Mouse (Mus musculus) cerebellum, adult 2 months (tissue): Measurements from ENCODE around the gene Aamp. TPM values are rescaled to one million over a fixed set of nuclear protein-coding genes. Genes with fewer than 3 reads are reported as not detected.
A peak's percentile ranks its signal among the peaks of the same experiment; 100 is the strongest.

Source experiments
- DNase-seq, 2 experiments: peaks; one replicate each; pipeline ENCODE4 v3.0.0; 2021
- H3K27ac ChIP-seq: fragments of 200-500 bp; 2 replicates; pipeline ENCODE4 v1.5.1; 2012; ENCODE audit warnings: low read length, control low read depth, inconsistent platforms; ENCODE audit not compliant: insufficient read depth
- H3K27me3 ChIP-seq: fragments of 200-500 bp; 2 replicates; pipeline ENCODE4 v1.6.1; 2012; ENCODE audit warnings: inconsistent platforms, mild to moderate bottlenecking, low read length, moderate library complexity; ENCODE audit not compliant: control insufficient read depth, insufficient read depth
- H3K4me1 ChIP-seq: fragments of 200-500 bp; 2 replicates; pipeline ENCODE4 v1.6.1; 2011; ENCODE audit warnings: low read length; ENCODE audit not compliant: control insufficient read depth, insufficient read depth
- H3K4me3 ChIP-seq: fragments of 200-500 bp; replicated peaks from 2 replicates; pipeline ENCODE3; 2011; ENCODE audit warnings: mild to moderate bottlenecking, low read depth, low read length, control low read depth; ENCODE audit not compliant: insufficient read depth
- CTCF ChIP-seq: fragments of 200-500 bp; IDR thresholded peaks from 2 replicates; pipeline ENCODE4 v1.5.1; 2011; ENCODE audit warnings: low read depth, mild to moderate bottlenecking, control low read depth, low read length, moderate library complexity, borderline replicate concordance; ENCODE audit not compliant: insufficient read depth
- POLR2A ChIP-seq: fragments of 200-500 bp; IDR thresholded peaks from 2 replicates; pipeline ENCODE4 v1.6.1; 2011; ENCODE audit warnings: low read length, control low read depth, borderline replicate concordance; ENCODE audit not compliant: insufficient read depth
- WGBS: fragments of 180-500 bp; shearing (Covaris S2); methylation state at CpG from one replicate; pipeline ENCODE4 v1.1.7; 2018; 5-methylcytosine and 5-hydroxymethylcytosine counted together
- polyA plus RNA-seq: library from polyadenylated mRNA; depleted of rRNA; stranded (reverse); fragments of >200 nt; gene quantifications from 2 replicates; pipeline ENCODE4 v1.2.3, GENCODE M21; 2012; rRNA removed

Gene Aamp
- polyA plus RNA-seq, 1 experiment, result 198 TPM

DNA sequence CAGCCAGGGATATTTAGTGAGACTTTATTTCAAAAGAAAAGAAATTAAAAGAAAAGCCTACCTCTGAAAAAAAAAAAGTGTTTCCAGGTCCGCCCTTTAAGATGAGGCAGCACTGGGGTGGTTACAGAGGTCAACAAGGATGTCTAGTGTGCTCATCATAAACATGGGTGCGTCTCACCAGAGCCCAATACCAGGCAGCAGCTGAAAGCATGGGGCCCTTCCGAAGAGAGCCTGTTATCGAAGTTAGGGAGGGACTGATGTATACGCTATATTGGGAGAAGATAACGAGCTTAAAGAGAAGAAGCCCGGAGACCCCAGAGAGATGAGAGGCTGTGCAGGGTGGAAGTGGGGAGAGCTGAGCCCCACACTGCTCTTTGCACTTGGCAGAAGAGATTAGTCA is 45.4 kb downstream of the Aamp start:
- no peak overlapping the region for H3K4me3 ChIP-seq
- 74% methylated on average over 7 of the region's 7 CpGs for WGBS
- no peak overlapping the region for H3K27ac ChIP-seq
- no peak for DNase-seq
- H3K27me3 ChIP-seq, result no peaks in the 10 kb centered on the region
- TF ChIP-seq CTCF (no peak), POLR2A (no peak)
- H3K4me1 ChIP-seq, result peaks cover 5% of the 10 kb centered on the region

DNA sequence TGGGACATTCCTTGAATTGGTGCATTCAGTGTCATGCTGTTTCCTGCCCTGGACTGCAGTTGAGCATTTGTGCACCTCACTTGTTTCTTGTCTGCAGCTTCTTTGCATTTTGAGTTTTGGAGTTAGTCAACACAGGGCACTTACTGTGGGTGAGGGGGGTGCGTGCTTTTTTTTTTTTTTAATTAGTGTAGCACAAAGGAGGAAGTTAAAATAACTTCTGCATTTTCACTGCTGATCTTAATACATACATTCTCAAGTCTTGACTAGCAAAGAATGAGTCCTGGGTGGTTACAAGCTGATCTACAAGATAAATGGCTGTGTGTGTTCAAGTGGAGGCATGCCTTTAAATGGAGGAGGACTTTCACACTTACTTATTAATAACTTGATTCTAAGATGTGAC is 46.4 kb downstream of the Aamp start:
- H3K4me3 ChIP-seq, result peak overlapping the region; percentile 1
- no peak for TF ChIP-seq CTCF
- peaks cover 5% of the 10 kb centered on the region for H3K4me1 ChIP-seq
- no peaks in the 10 kb centered on the region for H3K27me3 ChIP-seq
- no peak overlapping the region for H3K27ac ChIP-seq
- WGBS, result 64% methylated on average over 1 of the region's 1 CpGs
- no peak for DNase-seq

DNA sequence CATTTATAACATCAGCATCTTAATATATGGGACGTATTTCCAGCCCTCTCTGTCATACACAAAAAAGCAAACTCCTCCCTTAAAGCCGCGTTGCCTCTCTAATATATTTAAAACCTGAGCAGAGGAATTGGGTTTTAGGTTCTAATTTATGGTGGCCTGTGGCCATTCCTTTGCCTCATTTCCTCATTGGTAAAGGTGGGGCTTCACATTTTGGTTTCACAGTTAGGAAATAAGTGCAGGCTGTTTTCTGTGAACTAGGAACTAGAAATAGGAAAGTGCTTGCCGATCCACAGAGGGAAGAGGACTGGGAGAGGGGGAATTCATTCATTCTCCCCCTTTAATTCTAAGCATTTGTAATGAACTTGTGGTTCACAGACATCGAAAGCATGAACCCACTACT is 46.9 kb downstream of the Aamp start:
- 33% methylated on average over 5 of the region's 5 CpGs for WGBS
- DNase-seq, result no peak
- no peak overlapping the region for H3K27ac ChIP-seq
- no peak overlapping the region for H3K4me3 ChIP-seq
- TF ChIP-seq CTCF (no peak), POLR2A (no peak)
- H3K27me3 ChIP-seq, result no peaks in the 10 kb centered on the region
- peaks cover 5% of the 10 kb centered on the region for H3K4me1 ChIP-seq

DNA sequence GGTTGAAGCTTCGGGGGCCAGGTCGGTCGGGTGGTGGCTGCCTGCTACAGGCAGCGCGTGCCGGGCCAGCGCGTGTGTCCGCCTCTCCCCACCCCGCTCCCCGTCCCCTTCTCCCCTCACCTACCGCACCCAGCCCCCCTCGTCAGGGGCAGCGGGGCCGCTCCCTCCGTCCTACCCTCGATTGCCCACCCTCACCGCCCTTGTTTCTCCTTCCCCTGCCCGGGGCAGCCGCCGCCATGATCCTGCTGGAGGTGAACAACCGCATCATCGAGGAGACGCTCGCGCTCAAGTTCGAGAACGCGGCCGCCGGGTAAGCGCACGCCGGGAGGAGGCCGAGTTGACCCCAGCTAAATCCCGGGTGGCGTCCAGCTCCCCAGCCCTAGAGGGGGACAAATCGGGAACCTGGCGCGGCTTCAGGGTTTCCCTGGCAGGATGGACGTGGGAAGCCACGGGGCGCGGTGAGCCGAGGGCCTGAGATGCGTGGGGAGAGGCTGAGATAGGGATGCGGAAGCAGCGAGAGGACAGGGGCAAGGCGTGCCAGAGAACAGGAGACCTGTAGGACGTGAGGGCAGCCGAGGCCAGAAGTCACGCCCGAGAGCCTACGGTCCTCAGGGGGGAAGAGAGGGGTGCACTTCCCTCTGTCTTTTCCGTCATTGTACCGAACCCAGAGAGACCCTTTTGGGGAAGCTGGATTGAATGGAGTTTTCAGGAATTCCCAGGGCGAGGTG is 47.8 kb downstream of the Aamp start:
- no peak for TF ChIP-seq POLR2A
- no peak for TF ChIP-seq CTCF
- Histone ChIP-seq H3K4me3 (peak overlapping the region; percentile 72), H3K27me3 (no peaks in the 10 kb centered on the region), H3K27ac (peak overlapping the region; percentile 8; the same call in 1 of the 2 replicates), H3K4me1 (peaks cover 5% of the 10 kb centered on the region)
- under 1% methylated on average over 54 of the region's 57 CpGs for WGBS
- DNase-seq, result no peak

DNA sequence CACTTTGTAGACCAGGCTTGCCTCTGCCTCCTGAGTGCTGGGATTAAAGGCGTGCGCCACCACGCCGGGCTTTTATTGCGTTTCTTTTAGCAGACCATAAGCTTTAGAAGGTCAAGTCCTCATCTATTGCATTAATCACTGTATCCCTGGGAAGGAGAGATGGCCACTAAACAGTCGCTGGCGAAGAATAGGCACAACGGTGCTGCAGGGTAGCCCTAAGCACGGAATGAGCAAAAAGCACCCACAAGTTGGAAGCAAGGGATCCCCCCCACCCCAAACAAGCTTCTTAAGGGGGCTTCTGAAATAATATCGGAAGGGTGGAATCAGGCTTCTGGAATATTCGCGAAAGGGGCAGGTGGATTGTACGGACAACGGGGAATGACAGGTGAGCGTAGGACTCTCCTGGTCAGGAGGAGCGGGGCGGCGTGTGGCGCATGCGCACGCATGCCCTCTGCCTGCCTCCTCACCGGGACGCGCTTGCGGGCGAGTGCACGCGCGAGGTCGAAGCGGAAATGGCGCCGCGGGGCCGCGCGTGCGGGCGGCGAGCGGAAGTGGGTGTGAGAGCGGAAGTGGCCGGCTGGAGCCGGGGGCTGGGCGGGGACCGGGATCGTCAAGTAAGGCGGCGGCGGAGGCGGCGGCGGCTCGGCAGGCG is 48.5 kb downstream of the Aamp start, which contains the start of gene Arpc2:
Gene Arpc2 (plus strand): TSS at position 147 of the 652 bp plus-strand sequence.
- Histone ChIP-seq H3K27me3 (no peaks in the 10 kb centered on the region), H3K27ac (peak within 1 kb of the TSS; percentile 82), H3K4me3 (peak within 1 kb of the TSS; percentile 72), H3K4me1 (peaks cover 5% of the 10 kb centered on the region)
- DNase-seq, result peak; percentile 96 to 97
- WGBS, result 2% methylated on average over 55 of the region's 55 CpGs
- TF ChIP-seq POLR2A (peak; percentile 100), CTCF (no peak)

DNA sequence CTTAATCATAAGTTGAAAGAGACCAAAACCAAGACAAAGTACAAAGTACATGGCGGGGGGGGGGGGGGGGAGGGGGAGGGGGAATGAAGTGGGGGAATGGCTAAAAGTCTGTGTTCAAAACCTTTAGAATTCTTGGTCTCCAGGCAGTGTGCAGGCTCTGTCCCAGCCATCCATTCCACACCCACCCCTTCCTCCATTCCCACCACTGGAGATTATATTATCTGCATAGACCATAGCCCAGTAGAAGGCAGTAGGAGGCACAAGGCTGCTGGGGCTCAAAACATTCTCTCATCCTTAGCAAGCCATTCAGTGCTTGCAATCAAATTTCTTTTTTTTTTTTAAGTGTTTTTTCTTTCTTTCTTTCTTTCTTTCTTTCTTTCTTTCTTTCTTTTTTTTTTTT is 53.5 kb downstream of the Aamp start:
- Histone ChIP-seq H3K4me1 (no peaks in the 10 kb centered on the region), H3K4me3 (no peak overlapping the region), H3K27ac (no peak overlapping the region), H3K27me3 (no peaks in the 10 kb centered on the region)
- DNase-seq, result no peak
- 67% methylated on average over 1 of the region's 1 CpGs for WGBS
- TF ChIP-seq POLR2A (no peak), CTCF (no peak)

DNA sequence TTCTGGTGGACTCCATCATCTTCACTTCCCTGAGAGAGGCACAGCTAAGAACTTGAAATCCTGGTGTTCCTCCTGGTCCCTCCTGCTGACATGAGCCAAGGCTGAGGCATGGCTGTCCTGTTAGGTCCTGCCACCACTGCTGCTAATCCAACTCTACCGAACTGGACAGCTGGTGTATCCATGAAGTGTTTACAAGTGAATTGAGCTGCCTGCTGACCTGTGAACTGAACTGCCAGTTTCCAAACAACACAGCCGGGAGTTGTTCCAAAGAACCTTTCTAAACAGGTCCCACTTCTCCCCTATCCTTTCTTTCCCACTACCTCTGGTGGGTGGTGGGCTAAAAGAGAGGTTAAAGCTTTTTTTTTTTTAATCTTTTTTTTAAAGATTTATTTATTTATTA is 54.6 kb downstream of the Aamp start:
- TF ChIP-seq CTCF, result no peak
- no peak for TF ChIP-seq POLR2A
- Histone ChIP-seq H3K4me1 (no peaks in the 10 kb centered on the region), H3K4me3 (no peak overlapping the region), H3K27me3 (no peaks in the 10 kb centered on the region), H3K27ac (no peak overlapping the region)
- WGBS, result 43% methylated on average over 2 of the region's 2 CpGs
- DNase-seq, result no peak

Other genes with a start within 250 kb of the Aamp start
- 23.4 and 25.1 TPM in 2 replicates for gene Tns1, start 160.3 kb downstream of the Aamp start, polyA plus RNA-seq
- gene Rufy4, start 159.2 kb downstream of the Aamp start, polyA plus RNA-seq, result 0.17 and 0.18 TPM in 2 replicates
- gene Cxcr2, start 130.7 kb downstream of the Aamp start, polyA plus RNA-seq, result 0.15 TPM in 1 of 2 replicates, not detected in the other
- gene Cxcr1, start 90.1 kb downstream of the Aamp start, polyA plus RNA-seq, result not detected in 2 replicates
- 146 and 151 TPM in 2 replicates for gene Arpc2, start 48.7 kb downstream of the Aamp start, polyA plus RNA-seq
- not detected in 2 replicates for gene Gpbar1, start 6.2 kb downstream of the Aamp start, polyA plus RNA-seq
- gene Pnkd, start 192 bp upstream of the Aamp start, polyA plus RNA-seq, result 185 and 201 TPM in 2 replicates
- gene Tmbim1, start 20.9 kb upstream of the Aamp start, polyA plus RNA-seq, result 56.1 and 58.2 TPM in 2 replicates
- 2.1 and 3.3 TPM in 2 replicates for gene Catip, start 77.4 kb upstream of the Aamp start, polyA plus RNA-seq
- gene Slc11a1, start 90.5 kb upstream of the Aamp start, polyA plus RNA-seq, result 4.7 and 5.6 TPM in 2 replicates
- gene Ctdsp1, start 106.8 kb upstream of the Aamp start, polyA plus RNA-seq, result 35.7 and 37.2 TPM in 2 replicates
- 0.39 and 0.59 TPM in 2 replicates for gene Vil1, start 124.6 kb upstream of the Aamp start, polyA plus RNA-seq
- gene Cnot9, start 221.3 kb upstream of the Aamp start, polyA plus RNA-seq, result 28.4 and 28.5 TPM in 2 replicates